Mouse (Mus musculus) hindlimb bud, embryonic 11.5 days (tissue): ENCODE results near the gene Zfp36l1.

ENCODE experiments used
- DNase-seq: peaks from one replicate; pipeline ENCODE4 v3.0.0-alpha.2; 2012; ENCODE audit warnings: low read depth, low spot score; ENCODE audit errors: extremely low spot score

Zfp36l1 gene

DNA sequence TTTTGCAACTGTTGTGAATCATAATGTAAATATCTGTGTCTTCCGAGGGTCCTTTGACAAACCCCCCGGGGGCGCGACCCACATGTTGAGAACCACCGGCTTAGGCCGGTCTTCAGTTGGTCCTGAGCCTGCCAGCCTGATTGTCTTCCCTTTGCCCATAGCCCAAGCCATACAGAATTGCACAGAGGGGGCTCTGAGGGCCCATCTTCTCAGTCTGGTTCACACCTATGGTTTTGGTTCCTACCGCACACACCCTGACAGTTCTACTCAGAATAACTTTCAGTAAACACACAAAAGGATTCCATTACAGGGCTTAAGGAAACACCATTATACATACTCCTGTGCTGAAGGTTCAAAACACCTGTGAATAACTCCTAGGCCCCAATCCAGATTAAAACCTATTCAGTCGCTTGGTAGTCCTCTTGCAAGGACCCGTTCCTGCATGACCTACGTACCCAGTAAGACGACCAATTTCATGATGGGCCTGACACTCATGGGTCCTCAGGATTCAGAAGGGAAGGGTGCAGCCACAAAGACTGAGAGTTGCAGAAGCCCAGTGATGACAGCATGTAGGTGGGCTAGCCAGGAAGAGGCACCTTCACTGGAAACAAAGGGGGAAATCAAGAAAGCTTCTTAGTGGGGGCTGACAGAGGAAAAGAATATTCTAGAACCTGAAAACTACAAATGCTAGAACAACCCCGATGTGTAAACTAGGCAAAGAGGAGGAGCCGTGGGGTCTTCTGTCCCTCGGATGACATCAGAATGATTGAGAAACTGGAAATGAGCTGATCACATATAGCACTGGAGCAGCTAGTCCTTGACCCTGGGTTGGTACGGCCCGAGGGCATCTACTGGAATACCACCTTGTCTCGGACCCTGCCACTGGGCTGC is 18.8 kb upstream of the Zfp36l1 start:
- no peak for DNase-seq

DNA sequence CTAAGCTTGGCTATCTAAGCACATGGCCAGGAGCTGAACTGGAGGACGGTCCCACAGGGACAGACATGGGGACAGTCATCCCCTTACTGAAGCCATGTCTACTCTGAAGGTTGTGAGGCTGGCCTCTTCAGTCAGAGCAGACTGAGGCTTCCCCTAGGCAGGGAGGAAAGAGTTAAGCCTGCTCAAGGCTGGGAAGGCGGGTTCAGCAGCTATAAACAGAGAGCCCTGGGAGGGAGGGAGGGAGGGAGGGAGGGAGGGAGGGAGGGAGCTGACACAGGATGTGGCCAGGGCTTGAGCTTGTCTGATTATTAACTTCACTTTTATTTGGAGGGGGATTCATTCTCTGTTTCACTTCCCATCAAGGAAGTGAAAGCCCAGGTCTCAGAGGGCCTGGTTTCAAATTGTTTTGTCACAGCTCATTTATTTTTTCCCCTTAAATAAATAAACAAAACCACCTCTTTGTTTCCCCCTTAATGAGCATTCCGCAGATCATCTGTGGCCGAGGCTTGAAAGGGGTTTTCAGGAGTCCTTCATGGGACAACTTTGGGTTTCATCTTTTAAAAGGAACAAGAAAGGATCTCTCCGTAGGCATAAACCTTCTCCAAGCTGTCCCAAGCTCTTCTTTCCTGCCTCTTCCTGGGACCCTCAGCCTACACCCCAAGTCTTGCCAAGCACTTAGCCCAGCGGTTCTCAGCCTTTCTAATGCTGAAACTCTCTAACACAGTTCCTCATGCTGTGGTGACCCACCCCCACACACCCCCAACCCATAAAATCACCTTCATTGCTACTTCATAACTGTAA is 17.9 kb upstream of the Zfp36l1 start:
- DNase-seq: no peak

DNA sequence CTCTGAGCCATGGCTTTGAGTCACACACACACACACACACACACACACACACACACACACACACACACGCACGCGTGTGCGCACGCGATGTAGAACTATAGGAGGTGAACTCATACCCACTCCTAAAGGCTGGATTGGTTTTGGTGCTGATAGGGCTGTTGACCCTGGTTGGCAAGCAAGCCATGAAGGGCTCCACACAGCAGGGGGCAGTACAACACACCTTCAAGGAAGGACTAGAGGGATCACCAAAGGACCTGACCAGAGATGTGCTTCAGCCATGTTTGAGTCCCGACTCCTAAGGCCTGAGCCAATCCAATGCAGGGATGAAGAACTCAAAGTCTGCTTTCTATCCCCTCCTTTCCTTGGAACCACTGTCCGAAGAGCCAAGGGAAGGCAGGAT is 16.7 kb upstream of the Zfp36l1 start:
- no peak for DNase-seq

DNA sequence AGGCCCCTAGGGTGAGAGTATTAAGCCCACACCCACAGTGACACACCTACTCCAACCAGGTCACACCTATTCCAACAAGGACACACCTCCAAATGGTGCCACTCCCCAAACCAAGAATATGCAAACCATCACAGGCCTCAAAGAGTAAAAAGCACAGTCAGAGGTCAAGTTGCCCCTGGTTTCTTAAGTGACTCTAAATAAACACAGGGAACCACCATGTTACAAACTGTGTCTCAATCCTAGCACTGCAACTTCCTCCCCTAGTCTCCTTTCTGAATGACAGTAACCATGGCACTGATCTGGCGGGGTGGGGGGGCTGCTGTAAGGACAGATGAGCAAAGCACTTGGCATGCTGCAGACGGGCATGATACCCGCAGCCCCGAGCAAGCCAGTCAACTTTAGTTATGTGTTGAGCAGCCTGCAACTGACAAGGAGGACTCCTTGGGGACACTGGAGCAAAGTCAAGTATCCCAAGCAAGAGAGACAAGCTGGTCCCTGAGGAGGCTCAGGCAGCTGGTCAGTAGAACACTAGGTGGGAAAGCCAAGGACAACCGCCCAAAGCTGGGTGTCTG is 14.5 kb upstream of the Zfp36l1 start:
- no peak for DNase-seq

DNA sequence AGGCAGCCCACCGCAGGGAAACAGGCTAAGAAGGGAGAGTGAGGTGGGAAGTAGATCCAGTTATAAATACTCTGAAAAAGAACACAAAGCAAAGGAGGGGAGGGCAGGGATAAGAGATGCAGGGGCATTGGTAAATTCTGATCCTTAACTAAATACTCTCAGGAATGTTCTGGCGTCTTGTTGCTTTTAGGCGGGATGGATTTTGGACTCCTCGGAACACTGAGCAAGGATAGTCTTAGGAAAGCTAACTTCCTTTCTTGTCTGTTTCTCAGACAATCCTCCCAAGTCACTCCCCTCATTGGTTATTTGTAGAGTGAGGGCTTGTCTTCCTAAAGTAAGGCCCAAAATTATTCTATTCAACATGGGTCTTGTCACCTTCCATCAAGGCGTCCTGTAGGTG is 12.5 kb upstream of the Zfp36l1 start:
- DNase-seq: no peak

DNA sequence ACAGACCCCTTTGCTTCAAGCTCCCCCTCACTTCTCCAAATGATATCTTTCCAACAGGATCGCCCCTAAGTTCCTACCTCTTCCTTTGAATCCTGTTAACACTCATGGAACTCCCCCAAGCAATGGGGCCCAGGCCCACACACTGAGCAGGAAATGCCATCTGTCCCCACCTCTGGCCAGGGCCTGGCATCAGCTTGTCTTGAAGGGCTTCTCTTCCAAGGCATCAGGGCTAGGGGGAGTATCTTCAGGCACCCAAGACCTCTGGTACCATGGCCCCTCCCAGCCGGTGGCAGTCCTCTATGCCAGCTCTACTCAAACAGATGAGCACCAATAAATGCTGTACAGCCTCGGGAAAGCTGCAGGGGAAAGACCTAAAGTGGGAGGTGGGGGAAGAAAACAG is 11.9 kb upstream of the Zfp36l1 start:
- DNase-seq: no peak

DNA sequence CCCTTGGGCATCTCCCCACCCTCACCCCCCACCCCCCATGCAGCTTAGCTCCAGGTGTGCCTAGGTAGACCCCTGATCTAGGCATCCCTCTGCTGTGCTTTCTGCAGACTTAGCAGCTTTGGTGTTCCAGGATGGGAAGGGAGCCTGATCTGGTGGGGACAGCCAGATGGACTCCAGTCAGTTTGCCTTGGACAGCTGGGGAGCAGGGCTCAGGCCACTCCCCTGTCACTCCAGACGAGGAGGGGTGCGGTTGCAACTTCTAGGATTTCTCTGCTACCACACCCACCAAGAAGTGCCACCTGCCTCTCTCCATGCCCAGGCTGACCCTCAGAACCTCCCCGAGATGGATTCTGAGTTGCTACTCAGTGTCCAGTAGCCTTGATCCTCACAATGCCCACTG is 11.4 kb upstream of the Zfp36l1 start:
- DNase-seq: no peak

DNA sequence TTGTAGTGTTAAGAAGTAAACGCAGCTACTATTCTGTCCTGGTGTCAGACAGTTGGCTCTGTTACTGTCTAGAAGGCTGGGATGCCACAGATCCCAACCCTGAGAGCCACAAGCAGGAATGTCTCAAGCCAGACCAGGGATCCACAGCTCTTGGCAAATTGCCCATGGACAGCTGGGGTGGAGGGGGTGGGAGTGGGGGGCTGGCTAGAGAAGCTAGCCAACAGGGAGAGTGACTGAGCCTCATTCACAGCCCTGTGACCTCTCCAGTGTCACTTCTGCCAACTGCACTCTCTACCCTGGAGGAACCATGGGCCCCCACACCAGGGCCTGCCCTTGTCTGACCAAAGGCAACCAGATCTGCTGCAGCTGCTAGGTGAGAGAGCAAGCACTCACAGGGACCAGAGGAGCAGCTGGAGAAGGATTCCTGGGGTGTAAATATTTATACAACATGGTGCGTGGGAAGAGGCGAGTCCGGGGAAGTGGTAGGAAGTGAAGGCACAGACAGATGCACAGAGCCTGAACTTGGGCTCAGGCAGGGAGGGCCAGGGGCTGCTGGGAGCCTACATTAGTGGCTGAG is 10.5 kb upstream of the Zfp36l1 start:
- DNase-seq: no peak

DNA sequence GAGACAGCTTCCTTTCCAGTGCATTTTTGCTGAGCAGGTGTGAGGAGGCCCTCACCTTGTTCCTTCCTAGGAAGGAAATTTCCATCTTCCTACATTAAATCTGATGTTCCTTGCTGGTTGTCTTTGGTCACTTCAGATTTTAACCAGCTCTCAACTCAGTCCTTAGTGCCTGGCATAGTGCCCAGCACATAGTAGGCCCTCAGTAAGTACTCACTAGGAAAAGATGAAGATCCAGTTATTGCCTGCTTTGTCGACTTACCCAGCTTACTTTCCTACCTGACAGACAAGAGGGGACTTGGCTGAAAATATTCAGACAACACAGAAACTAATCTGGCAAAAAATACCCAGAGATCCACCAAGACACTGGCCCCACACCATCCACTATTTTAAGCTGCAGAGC is 8.6 kb upstream of the Zfp36l1 start:
- DNase-seq: no peak

DNA sequence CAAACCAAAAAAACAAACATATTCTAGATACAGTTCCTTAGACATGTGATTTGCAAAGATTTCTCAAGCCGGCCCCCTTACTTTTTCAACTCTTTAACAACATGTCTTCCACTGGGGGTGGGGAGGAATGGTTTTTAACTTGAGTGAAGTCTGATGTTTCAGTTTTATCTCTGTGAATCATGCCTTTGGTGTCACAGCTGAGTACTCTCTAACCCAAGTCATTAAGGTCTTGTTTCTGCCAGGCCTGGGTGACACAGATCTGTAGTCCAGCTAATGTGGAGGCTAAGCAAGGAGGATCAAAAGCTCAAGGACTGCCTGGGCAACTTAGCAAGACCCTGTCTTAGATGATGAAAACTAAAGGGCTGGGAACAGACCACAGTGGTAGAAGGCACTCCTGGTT is 5.8 kb upstream of the Zfp36l1 start:
- no peak for DNase-seq

DNA sequence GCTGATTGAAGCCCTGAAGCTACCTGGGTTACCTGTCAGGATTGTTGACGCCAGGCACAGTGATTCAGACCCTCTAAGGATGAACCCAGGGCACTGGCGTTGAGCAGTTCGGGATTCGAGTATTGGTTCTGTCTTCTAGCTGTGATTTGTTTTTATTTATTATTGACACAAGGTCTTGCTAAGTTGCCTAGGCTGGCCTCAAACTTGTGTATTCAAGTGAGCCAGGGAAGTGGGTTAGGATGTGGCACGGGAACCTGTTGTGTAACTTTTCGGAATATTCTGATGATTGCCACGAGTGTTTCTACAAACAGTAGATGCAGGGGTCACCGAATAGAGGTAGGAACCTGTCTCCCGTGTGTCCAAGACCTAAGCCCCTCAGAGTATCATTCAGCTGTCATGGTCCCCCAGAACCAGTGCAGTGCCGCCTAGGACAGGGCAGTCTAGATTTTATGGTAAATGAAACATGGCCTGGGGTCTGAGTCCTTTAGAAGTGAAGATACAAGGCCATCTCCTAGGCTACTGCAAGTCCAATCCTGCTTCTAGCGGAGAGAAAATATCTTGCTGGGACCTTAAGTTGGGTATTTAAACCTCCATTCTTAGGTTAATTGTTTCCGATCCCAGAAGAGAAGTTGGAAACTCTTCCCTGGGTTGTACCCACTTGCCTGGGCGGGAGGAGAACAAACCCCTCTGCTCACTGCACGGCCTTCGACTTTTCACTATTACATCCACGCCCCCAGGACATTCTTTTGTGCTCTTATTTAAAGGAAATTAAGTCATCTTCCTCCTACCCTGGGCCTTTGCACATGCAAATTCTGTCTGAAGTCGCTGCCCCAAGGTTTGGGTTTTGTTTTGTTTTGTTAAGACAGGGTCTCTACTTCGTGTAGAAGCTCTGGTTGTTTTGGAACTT is 3.6 kb upstream of the Zfp36l1 start:
- no peak for DNase-seq

DNA sequence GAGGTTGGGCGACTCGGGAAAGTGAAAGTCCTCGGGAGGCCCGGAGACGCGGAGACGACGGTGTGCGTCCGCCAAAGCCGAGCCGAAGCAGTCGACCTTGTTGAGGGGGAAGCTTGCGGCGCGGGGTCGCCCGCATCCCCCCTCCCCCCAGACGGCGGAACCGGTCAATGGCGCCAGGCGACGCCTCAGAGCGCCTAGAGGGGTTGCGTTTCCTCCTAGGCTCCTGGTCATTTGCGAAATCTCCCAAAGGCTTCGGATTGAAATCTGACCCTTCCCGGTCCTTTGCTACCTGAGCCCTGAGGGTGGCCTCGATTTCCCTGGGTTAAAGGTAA is 3.0 kb upstream of the Zfp36l1 start:
- DNase-seq: no peak

DNA sequence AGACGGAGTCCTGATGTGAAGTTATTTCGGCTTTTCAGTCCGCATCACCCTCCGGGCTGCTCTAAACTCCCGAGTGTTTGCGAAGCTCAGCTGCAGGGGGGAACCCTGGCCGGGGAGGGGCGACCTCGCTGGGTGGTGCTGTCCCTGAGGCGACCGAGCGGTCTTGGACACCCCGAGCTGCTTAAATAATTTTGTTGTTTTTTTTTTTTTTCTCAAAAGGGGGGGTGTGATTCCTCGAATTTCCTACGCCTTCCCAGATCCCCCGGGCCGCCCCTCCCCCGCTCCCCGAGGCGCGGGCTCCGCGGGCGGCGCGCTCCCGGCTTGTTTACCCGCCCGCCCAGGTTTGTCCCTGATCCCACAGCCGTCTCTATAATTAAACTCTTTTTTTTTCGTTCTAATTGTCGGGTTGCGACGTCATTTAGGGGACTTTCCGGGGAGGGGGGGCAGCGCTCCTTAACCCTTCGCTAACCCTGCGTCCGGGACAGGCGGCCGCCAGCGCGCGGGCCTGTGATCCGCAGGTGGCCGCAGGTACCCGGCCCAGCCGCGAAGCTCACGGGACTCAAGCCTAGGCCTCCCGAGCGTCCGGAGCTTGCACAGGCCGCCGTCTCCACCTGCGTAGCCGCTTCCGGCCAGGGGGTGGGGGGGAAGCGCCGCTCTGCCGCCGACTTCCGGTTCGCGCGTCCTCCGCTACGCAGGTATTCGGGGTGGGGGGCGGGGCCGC is 2.5 kb upstream of the Zfp36l1 start:
- no peak for DNase-seq

DNA sequence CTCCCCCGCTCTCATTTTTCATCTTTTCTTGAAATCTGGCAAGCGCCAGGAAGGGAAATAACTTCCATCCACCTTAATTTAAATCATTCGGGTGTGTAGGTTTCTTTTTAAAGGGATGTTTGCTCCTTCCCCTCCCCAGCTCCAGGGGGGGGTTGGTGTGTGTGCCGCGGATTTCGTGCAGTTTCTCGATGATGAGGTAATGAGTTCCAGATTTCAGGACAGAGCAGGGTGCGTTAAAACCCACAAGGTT is 2.0 kb upstream of the Zfp36l1 start:
- no peak for DNase-seq

DNA sequence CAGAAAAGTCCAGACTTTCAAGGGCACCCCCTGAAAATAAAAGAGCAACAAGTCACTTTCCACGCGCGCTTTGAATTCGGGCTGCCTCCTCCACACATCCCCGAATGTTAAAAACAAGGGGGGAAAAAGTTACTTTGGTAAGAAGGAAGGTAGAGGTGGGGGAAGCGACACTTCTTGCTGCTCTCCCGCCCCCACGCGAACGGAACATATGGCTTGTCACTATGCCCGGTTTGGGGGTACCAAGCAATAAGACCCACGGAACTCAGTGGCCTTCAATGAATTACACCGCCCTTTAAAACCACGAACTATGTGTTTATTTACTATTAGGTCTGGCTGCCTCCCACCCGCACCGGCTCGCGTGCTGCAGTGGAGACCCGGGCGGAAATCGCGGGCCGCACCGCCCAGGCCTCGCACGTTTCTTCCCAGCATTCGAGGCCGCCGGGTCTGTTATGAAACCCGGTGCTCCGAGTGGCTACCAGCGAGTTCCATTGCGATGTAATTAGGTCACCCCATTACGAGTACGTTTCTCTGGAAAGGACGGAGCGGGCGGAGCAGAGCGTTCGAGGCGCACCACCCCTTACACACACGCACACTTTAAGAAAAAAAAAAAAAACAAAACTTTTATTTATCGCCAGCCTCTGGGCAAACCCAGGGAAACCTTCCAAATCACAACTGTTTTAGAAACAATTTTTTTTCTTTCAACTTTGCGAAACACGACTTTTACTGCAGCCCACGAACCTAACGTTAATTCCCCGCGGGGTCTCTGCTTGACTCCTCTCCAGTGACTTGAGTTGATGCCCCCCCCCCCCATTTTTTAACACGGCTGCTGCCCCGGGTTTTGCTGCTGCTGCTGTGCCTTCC is 1.4 kb upstream of the Zfp36l1 start:
- DNase-seq: no peak

DNA sequence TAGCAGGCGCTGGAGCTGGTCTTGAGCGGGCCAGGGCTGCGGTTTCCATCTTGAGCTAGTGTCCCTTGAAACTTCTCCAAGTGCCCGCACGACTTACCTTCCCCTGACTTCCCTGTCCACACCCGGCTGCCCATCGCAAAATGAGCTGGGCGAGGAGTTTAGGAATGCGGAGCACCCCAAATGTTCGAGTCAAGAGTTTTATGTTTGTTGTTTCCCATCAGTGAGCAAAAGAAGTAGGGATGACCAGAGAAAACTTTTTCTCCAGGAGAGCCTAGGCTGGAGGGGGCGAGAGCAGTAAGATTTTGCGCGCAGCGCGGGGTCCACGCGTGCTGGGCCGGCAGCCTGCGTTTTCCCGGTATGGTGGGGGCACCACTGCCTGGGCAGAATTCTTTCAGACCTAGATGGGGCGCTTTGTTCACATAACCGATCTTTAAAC is 791 bp upstream of the Zfp36l1 start:
- no peak for DNase-seq

DNA sequence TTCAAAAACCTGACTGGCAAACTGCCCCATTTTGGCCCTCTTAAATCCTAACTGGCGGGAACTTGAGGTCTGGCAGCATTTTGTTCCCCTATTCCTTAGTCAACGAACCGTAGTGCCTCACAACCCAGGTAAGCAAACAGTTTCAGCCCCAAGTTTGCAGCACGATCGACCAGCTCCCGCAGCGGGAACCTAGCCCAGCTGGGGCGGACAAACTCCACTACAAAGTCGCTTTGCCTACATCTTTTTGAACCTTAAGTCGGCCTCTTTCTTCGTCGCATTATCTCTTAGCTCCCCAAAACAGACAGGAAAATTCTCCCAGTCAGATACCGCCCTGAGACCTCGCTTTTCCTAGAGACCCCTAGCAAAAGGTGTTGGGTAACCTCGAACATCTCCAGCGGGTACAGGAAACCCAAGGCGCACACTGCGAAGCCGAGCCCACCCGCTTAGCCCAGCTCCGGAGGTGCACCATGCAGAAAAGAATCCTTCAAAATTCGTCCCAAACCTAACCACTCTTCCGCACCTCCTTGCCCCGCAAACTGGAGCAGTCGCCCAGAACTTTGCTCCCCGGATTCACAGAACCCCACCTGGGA is 647 bp downstream of the Zfp36l1 start:
- no peak for DNase-seq

DNA sequence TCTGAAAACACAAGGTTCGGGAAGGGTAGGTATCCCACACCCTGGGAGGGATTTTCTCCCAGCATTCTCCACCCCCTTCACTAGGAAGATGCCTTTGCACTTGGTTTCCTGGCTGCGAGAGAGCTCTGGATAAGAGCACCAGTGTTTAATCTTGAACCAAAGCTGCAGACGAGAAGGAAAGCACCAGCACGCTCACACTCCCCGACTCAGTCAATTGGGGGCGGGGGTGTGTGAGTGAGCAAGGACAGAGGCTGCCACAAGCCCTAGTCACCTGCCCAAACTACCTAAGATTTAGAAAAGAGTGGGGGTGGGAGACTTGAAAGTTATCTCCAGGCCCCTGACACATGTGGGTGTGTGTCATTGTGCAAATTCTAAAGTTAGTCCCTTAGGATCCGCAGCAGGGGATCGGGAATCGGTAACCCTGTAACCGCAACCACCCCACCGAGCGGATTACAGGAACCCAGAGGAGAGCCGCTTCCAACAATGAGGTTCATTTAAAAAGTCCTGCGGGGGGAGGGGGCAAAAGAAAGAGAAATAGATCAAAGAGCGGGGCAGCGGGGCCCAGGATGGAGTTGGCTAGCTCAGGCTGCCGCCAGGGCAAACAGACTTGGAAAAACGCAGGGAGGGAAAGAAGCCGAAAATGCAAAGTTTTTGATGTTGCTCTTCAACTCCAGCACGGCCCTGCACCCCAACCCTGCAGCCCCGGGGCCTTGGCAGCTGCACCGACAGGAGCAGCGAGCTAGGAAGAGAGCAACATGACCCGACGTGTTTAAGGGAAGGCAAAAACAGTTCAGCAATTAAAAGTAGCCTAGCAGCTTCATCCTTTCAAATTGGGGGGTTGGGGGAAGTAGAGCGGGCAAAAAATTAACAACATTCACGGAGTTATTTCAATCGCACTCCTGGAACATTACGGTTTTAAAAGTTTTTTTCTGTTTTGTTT is 1.4 kb downstream of the Zfp36l1 start:
- DNase-seq: no peak
